Mouse (Mus musculus): ENCODE measurements at regions not wholly inside any gene's neighbourhood (a gene's known extent, or its start where the extent isn't known, plus 50 kb on each side); places are given as distances from the start of the nearest gene placed in this dataset.

DNA sequence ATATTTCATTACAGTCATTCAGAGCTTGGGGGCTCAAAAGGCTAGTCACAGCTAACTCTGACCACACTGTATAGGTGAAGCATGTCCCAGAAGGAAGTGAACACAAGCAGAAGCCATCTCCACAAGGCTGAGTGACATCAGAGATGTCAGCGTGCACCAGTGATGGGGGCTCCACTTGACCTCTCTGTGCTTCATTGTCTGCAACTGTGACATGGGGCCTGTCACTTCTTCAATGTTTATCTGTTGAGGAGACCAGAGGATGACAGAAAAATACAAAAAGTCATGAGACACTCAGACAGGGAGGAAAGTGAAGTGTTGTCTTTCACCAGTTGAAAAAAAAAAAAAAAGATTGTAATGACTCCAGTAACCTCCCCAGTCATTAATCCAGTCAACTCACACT lies 632.4 kb upstream of the Cdh5 start:
- intact Hi-C loops (cut with DNase I) = no loop called here
- no peak for DNase-seq (ENCODE audit: low spot score in 2 of 2)

DNA sequence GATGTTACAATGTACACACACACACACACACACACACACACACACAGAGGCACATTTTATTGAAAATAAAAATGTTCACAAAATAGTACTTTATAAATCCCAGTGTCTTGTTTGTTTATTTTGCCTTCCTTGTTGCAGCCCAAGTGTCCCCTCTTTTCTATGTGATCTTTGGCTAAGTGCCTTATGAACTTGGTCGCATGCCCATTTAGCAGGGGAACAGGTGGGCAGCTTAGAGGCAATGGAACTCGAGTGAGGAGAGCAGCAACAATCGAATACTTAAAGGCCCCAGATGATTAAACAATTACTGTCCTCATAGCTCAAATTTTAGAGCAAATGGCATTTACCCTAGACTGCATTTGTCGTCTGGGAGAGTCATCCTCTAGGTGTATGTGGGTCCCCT lies 631.1 kb upstream of the Cdh5 start:
- intact Hi-C loops (cut with DNase I) = no loop called here

DNA sequence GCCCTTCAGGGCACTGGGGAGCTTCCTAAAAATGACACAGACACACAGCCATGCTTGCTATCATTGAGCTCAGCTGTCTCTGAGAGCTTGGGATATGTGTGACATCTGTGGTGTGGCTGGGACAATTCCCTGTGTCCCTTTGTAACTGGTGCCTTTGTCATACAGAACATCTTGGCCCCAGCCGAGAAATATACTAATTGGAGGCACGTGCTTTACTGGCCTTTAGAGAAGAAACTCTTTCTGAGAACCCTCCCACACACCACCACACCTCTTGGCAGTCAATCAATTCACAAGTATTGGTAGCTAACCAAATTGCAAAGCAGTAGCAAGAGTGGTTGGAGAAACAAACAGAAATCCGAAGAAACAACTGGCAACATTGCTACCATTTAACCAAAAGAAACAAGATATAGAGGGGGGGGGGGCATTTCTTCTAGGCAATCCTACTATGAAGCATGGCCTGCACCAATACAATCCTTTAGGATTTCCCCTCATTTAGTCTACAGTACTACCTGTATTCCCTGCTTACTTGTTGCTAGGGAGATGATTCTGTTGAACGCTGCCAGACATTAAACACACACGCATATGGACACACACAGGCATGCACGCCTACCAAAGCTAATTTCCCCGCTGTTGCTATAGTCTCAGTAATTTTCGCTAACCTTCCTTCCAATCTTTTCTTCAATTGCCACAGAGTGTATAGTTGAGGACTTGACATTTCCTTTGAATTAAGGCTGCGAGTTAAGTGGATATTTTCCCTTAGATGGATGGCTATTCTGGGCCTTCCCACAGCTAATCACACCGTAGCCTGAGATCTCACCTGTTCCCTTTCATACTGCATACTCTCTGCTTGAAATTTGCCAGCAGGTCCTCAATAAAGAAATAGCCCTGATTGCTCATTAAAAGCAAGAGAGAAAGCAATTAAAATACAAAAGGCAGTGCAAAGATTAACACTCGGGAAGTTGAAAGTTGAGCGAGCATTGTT lies 625.3 kb upstream of the Cdh5 start:
- intact Hi-C loops (cut with DNase I) = no loop called here
- DNase-seq (ENCODE audit: low spot score in 2 of 2) = peak in 1 of 2 experiments; percentile 12

More for the DNA sequence above, 631.1 kb upstream of the Cdh5 start:
- DNase-seq (ENCODE audit: low spot score in 2 of 2) = no peak

DNA sequence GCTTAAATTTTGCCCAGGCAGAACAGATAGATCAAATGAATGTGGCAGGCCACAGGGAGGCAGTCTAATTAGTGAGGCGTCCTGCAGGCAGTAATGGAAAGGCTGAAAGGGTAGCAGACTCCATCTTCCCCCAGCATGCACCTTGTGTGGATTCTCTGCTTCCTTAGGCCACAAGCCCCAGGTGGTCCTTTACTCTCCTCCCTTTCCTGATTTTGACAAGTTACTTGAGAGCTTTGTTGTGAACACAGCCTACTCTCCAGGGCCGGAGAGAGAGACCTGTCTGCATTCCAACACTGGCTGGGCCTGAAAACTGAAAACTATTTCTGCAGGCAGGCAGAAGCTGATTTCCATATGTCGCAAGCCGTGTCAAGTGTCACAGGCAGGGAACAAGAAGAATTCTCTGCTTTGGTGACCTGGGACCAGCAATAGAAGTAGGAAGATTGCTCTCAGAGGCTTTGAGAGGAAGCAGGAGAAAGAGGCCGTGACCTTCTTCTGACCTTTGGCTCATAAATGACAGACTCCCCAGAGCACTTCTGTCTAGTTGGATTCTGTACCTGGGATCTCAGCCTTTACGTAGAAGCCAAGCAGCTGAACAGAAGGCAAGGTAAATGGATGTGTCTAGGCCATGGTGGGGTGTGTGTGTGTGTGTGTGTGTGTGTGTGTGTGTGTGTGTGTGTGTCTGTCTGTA lies 619.2 kb upstream of the Cdh5 start:
- intact Hi-C loops (cut with DNase I) = no loop called here

DNA sequence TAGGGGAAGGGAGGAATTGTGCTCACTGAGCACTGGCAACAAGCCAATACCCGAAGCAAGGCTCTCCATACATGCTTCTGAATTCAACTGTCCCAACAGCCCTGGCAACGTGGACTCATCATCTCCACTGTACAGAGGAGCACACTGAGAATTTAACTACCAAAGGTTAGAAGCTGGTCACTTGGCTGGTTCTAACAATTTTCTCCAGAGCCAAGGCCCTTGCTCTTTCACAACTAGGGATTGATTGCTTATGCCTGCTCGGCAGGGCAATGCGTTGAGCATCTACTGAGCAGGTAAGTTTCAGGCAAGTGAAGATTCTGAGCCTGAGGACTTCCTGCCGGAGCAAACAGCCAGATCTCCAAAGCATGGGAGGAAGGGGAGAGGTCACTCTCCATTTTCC lies 616.0 kb upstream of the Cdh5 start:
- intact Hi-C loops (cut with DNase I) = no loop called here
- no peak for DNase-seq (ENCODE audit: low spot score in 2 of 2)

More for the DNA sequence above, 619.2 kb upstream of the Cdh5 start:
- no peak for DNase-seq (ENCODE audit: low spot score in 2 of 2)

DNA sequence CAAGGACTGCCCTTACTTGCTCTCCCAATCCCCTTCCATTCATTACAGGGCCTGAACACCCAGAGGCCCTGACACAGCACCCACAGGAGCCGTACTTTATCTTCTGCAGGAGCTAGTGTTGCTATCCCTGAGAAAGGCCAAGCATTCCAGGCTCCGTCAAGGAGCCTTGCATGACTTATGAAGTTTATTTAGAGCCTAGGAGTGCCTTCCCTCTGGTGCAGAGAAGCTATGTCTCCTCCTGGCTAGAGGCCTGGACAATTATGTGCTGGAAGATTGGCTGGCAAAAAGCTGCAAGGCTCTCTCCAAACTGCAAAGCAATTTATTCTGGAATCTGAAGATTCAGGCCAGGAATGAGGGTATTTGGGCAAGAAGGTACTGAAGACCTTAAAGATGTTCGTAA lies 612.0 kb upstream of the Cdh5 start:
- intact Hi-C loops (cut with DNase I) = no loop called here
- no peak for DNase-seq (ENCODE audit: low spot score in 2 of 2)

DNA sequence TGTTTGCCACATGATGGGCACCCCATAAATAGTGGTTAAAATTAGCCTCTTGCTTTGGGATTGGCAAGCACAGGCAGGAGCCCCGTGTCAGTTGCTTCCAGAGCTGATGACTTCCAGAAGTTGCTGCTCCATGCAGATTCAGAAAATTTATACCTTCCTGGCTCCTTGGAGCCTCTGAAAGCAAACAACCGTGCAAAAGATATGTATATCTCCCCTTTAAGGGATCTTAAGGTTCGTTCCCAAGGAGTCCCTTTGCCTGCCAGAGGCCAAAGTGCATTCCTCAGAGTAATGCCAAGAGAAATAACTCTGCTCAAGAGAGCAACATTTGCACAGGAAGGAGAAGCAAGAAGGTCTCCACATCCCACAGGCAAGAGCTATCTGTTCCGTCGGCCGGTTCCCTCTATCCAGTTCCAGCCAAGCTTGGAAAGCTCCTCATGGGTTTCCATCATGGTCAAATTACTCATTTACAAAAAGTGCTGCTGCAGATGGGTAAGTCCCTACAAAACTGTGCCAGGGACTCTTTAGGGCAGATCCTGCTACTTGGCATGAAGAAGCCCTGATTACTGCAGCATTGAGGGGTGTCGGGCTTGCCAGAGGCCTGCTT lies 608.4 kb upstream of the Cdh5 start:
- DNase-seq (ENCODE audit: low spot score in 2 of 2) = no peak
- intact Hi-C loops (cut with DNase I) = no loop called here

DNA sequence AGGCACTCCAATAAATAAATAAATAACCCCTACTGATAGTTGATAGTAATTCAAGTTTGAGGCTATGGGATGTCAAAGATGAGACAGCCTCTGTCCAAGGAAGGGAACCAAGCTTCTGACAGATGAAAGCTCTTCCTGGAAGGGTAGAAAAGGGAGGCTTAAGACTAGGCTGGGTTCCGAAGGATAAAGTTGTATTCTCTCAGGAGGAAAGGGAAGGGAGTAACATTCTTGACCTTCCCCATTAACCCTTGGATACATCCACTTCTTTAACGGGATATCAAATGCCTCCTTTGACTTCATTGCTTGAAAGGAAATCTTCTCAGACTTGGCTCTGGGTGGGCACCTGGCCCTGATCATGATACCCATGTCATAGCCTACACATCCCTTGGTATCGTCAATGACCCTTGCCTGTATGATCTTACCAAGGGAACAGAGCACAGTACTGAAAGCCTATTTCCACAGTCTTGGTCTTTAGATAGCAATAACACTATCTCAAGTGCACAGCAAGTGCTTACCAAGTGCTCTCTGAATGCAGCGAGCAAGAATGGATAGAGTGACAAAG lies 607.4 kb upstream of the Cdh5 start:
- DNase-seq (ENCODE audit: low spot score in 2 of 2) = no peak
- intact Hi-C loops (cut with DNase I) = no loop called here

DNA sequence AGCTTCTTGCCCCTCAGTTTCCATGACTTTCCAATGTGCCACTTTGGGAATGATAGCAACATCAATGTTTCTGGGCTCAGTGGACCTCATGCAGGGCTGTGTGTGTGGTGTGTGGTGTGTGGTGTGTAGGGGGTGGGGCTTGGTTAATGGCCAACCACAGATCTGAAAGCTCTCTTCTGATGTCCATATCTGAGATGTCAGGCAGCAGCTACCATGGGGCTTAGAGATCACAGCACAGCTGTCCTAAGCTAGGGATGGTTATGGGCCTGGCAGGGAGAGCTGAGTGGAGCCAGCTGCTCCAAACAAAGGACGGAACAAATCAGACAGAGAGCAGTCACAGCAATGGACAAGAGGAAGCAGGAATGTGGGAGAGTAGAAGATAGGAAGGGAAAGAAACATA lies 606.8 kb upstream of the Cdh5 start:
- no peak for DNase-seq (ENCODE audit: low spot score in 2 of 2)
- intact Hi-C loops (cut with DNase I) = no loop called here

DNA sequence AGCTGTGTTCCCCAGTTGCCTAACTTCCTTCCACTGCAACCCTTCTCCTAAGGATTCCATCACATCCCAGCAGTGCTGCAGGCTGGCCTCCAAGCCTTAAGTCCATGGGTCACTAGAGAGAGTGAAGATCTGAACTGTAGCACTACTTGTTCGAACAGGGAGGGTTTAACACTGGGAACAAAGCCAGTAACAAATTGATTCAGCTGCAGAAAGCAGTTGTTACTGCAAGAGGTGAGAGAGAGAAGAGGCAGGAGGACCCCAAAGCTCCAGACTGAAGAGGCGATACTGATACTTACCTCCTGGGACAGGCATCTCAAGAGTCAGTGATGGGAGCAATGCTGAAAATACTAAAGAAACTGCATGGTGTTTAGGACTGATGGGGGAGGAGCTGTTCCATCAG lies 600.1 kb upstream of the Cdh5 start:
- no peak for DNase-seq (ENCODE audit: low spot score in 2 of 2)
- intact Hi-C loops (cut with DNase I) = no loop called here

DNA sequence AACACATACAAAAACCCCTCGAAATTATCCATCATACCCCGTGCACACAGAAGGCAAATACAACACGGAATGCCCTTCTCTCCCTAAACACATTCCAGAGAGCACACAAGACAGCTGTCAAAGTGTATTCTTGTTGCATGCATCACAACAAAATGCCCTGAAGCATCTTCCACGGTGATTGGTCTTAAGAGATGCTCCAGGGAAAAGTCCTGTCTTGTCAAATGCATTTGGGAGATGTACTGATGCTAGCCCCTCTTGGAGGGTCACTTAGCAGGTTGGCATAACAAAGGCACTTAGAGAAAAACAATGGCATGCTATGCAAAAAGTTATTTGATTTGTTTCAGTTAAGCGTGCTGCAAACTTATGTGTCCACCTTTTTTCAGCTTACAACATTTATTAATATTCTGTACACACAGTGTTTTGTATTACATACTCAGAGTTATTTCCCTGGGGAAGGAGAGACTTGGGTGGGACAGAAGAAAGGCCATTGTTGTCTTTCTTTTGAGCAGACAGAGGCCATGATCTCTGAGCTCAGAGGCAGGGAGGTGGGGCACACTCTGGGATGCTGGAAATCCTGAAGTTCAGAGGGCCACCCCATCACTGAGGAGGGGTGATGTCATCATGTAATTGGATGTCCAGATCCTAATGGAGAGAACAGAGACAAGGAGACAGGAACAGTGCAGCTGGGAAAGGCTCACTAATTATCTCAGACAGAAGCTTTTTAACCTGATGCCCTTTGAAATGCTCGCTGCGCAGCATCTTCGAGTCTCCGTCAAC lies 598.2 kb upstream of the Cdh5 start:
- DNase-seq (ENCODE audit: low spot score in 2 of 2) = no peak
- intact Hi-C loops (cut with DNase I) = no loop called here

DNA sequence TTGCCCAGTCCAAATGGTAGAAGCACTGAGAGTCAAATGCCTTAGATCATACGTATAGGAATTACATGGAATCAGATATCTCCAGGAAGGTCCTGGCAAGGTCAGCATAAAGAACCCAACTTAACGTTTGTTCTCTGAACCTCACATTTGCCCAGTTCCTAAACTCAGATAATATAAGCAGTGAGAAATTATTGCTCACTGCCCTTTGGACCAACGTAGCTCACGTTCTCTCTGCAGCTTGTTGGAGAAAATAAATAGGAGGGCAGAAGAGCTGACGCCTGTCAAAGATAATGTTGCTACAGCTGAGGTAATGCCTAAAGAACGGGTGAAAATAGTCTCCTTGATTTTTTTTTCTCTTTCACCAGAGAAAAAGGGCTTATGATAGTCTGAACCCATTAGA lies 595.1 kb upstream of the Cdh5 start:
- no peak for DNase-seq (ENCODE audit: low spot score in 2 of 2)
- intact Hi-C loops (cut with DNase I) = no loop called here

DNA sequence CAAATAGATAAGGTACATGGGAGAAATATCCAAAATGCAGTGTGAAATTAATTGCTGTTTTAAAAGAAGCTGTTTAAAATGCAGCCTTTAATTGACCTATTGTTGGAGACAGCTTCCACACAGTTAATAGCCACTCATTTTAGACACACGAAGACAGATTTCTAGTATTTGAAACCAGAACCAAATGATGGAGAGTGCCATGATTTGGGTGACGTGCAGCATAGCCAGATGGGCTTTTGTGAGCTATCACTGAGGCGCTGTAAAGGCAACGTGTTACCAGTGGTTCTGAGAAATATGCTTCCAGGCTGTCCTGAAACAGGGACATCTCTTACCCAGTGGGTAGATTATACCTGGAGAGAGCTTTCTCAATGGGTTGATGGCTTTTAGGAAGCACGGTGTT lies 594.4 kb upstream of the Cdh5 start:
- no peak for DNase-seq (ENCODE audit: low spot score in 2 of 2)
- intact Hi-C loops (cut with DNase I) = no loop called here

DNA sequence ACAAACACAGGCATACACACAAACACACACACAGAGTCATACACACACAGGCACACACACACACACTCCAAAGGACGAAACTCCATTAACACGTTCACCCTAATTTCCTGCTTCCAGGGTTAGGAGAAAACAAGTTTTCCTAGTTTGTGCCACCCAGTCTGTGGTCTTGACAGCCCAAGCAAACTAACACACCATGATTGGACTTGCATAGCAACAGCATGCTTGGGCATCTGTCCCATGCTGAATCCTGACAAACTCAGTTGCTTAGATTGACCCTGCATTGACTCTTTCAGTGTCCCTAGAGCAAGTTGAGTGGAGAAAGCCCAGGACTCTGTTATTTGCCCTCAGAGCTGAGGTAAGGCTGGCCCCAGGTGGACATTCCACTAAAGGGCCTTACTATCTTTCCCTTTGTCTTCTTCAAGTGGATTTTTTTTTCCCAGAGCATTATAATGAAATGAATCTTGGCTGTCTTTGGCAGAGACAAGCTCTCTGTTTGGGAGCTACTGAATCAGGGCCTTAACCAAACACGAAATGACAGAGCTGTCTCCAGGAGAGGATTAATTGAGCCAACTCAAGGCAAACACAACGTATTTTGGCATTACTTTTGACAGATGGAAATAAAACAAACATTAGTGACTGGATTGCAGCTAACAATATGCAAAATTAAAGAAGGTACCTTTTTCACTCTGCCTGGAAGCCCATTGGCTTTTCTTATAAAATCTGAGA lies 581.1 kb upstream of the Cdh5 start:
- no peak for DNase-seq (ENCODE audit: low spot score in 2 of 2)
- intact Hi-C loops (cut with DNase I) = no loop called here

DNA sequence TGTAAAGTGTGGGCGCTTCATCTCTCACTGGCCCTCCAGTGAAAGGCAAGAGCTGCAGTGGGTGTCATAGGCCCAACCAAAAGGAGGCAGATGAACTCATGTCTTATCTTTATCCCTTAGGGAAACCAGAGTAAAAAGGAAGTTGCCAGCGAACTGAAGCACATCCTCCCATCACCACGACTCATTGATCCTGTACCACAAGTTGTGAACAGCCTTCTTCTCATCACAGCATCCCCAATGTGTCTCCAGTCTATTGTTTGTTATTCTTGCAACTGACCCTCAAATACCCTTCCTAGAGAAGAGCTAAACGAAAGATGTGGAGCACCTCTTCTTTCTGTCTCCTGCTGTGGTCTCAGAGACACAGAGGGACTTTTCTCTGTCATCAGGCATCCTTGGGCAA lies 570.5 kb upstream of the Cdh5 start:
- intact Hi-C loops (cut with DNase I) = no loop called here
- no peak for DNase-seq (ENCODE audit: low spot score in 2 of 2)

DNA sequence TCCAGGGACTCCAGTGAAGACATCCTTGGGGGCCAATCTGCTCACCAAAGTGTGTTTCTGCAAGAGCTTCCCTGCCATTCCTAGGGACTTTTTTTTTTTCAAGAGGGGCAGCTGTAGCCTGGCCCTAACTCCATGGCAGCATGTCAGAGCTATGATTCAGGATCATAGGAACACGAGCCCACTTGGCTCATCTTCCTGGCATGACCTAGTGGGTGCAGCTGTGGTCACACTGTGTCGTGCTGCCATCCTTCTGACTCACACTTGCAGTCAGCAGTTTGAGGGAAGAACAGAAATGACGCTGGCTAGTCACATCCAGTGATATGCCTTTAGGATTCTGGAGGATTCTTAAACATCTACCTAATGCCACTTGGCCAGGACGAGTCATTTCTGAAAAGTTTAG lies 566.5 kb upstream of the Cdh5 start:
- intact Hi-C loops (cut with DNase I) = no loop called here
- DNase-seq (ENCODE audit: low spot score in 2 of 2) = peak in 1 of 2 experiments; percentile 24

DNA sequence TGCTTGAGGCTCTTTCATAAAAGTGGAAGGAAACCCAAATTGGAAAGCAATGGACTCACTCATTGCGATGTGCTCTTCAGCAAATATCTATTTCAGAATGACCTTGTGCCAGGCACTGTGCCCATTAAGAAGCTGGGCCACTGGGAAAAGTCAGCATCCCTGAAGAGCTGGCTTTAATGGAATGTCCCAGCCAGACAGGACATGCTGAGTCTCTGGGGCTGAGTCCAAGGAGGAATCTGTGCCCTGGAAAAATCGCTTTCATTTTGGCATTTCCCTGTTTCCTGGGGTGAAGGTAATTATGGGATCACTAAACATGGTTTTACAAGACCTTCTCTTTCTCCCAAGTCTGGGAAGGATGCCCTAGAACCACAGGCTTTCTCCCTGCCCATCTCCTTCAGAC lies 564.6 kb upstream of the Cdh5 start:
- DNase-seq (ENCODE audit: low spot score in 2 of 2) = no peak
- intact Hi-C loops (cut with DNase I) = no loop called here

DNA sequence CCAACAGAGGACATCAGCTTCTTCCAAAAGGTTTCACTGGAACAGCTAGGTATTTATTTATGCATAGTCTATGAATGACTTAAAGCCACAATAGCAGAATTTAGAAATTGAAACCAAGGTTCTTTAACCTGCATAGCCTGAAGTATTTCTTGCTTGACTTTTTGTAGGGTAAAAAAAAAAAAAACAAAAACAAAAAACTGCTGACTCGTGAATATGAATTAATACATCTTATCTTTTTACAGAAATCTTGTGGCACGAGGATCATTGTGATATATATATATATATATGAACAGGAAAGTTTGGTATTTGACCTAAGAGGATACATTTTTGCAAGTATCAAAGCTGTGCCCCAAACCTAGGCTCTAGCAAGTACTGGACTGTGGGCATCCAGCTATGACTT lies 559.5 kb upstream of the Cdh5 start:
- DNase-seq (ENCODE audit: low spot score in 2 of 2) = no peak
- intact Hi-C loops (cut with DNase I) = no loop called here

DNA sequence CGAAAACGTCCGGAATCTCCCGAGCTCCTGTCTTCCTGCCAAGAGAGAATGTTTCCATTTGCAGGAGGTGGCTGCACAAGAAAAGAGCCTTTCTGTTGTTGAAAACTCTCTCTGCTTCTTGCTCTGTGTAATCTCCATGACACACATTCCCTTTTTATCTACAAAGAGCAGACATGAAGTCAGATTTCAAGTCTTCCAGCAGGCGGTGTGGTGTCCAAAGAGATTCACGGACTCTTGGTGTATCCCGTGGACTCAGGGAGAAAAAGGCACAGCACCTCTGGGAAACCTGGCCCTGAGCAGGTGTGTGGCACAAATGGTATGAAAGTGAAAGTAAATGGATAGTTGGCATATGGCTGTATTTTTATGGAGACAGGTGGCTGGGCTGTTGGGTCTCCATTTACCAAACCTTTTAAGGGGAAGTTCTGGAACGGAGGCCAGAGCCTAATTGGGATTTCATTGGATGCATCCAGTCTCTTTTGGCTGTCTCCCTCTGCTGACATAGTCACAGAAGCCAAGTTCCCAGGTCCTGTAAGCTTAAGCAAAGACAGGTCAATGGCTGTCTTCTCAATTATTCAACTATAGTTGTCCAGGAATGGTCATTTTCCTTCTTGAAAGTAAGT lies 549.4 kb upstream of the Cdh5 start:
- peak in 1 of 2 experiments; percentile 35 for DNase-seq (ENCODE audit: low spot score in 2 of 2)

More for the DNA sequence above, 549.4 kb upstream of the Cdh5 start:
- intact Hi-C loops (cut with DNase I) = no loop called here
